ENCODE assay signal across 12 mouse cellular contexts in genomic region chr16:34924324-34924723, GRCm38 (mm10).
DNase-seq lines count a peak whose midpoint lies in the region; ATAC-seq and TF ChIP-seq lines count a peak whose summit lies in the region.
"Had no signal": no experiment of that assay in that cellular context is flagged by ENCODE, and none has a peak within 500 bp of the region (broad histone marks: within the 10 kb centered on the region; RNA-seq: fewer than 3 reads in every experiment).

No protein-coding gene starts in this region.

- peaks cover 73% of the 10 kb centered on the region for H3K4me1 ChIP-seq in heart, embryonic 10.5 days
- H3K4me1 ChIP-seq in kidney, embryonic 15.5 days, result peaks cover 81% of the 10 kb centered on the region
- no peaks in the 10 kb centered on the region for H3K4me1 ChIP-seq in spleen, adult 2 months (ENCODE audit: control insufficient read depth, insufficient read depth, insufficient read length)
- H3K4me1 ChIP-seq in hindbrain, postnatal 0 days (ENCODE audit: insufficient read depth, low read length), result no peaks in the 10 kb centered on the region; the same call in 1 of the 2 replicates

- TF ChIP-seq POLR2A in spleen, adult 2 months (IDR thresholded peaks at IDR 0.05; ENCODE audit: low read depth, low read length), result no peak

- 73% methylated on average over 5 of the region's 5 CpGs for WGBS in heart, embryonic 10.5 days
- WGBS in kidney, embryonic 15.5 days, result 74% methylated on average over 5 of the region's 5 CpGs
- 86% methylated on average over 5 of the region's 5 CpGs for WGBS in spleen, adult 2 months
- 77% methylated on average over 5 of the region's 5 CpGs for WGBS in hindbrain, postnatal 0 days

- H3K36me3 ChIP-seq in heart, embryonic 10.5 days, result no peaks in the 10 kb centered on the region
- no peaks in the 10 kb centered on the region for H3K36me3 ChIP-seq in kidney, embryonic 15.5 days
- no peaks in the 10 kb centered on the region for H3K36me3 ChIP-seq in spleen, adult 2 months (ENCODE audit: control insufficient read depth, insufficient read depth, low read length)
- no peaks in the 10 kb centered on the region for H3K36me3 ChIP-seq in hindbrain, postnatal 0 days (ENCODE audit: insufficient read depth, low read length)
- H3K36me3 ChIP-seq: hindbrain, embryonic 13.5 days had no signal

- peaks cover 91% of the 10 kb centered on the region for H3K27me3 ChIP-seq in heart, embryonic 10.5 days (ENCODE audit: insufficient read depth, poor library complexity, severe bottlenecking)
- no peaks in the 10 kb centered on the region for H3K27me3 ChIP-seq in kidney, embryonic 15.5 days
- no peaks in the 10 kb centered on the region for H3K27me3 ChIP-seq in spleen, adult 2 months (ENCODE audit: control insufficient read depth, insufficient read depth, low read length)
- no peaks in the 10 kb centered on the region for H3K27me3 ChIP-seq in hindbrain, postnatal 0 days (ENCODE audit: insufficient read depth, low read length)

- H3K4me3 ChIP-seq in heart, embryonic 10.5 days, result no peak overlapping the region
- H3K4me3 ChIP-seq in kidney, embryonic 15.5 days (replicated peaks), result peak overlapping the region; percentile 38
- H3K4me3 ChIP-seq in spleen, adult 2 months (ENCODE audit: extremely low read depth, insufficient read depth, insufficient read length), result no peak overlapping the region
- H3K4me3 ChIP-seq in hindbrain, postnatal 0 days (ENCODE audit: low read length), result no peak overlapping the region
- H3K4me3 ChIP-seq: hindbrain, embryonic 13.5 days had no signal

- no peak for DNase-seq in heart, embryonic 10.5 days (ENCODE audit: low spot score)
- no peak for DNase-seq in heart, postnatal 14 days
- DNase-seq in kidney, postnatal 10 days, result no peak
- no peak for DNase-seq in spleen, adult 2 months (ENCODE audit: low read depth in 1 of 2, low spot score in 2 of 2)
- no peak for DNase-seq in spleen, postnatal 10 days (ENCODE audit: low spot score in 2 of 2)
- no peak for DNase-seq in urinary bladder, postnatal 25 days (ENCODE audit: low spot score)
- no peak for DNase-seq in hindbrain, postnatal 0 days (ENCODE audit: low spot score)
- DNase-seq: midbrain, embryonic 14.5 days; thymus, adult 2 months had no signal

- intact Hi-C loops in heart, postnatal 14 days (cut with DNase I), result no loop called here

- H3K9me3 ChIP-seq in heart, embryonic 10.5 days, result no peaks in the 10 kb centered on the region
- H3K9me3 ChIP-seq in kidney, embryonic 15.5 days (replicated peaks), result no peaks in the 10 kb centered on the region
- no peaks in the 10 kb centered on the region for H3K9me3 ChIP-seq in hindbrain, postnatal 0 days (ENCODE audit: low read length)
- H3K9me3 ChIP-seq: hindbrain, embryonic 13.5 days had no signal

- TF ChIP-seq CTCF in spleen, adult 2 months (IDR thresholded peaks at IDR 0.05; ENCODE audit: extremely low read depth, insufficient read depth, insufficient read length, insufficient replicate concordance), result no peak
- no peak for TF ChIP-seq CTCF in hindbrain, postnatal 0 days (IDR thresholded peaks at IDR 0.05; ENCODE audit: low read depth)

- peak overlapping the region; percentile 48; the same call in 1 of the 2 replicates for H3K27ac ChIP-seq in heart, embryonic 10.5 days
- peak overlapping the region; percentile 85 for H3K27ac ChIP-seq in kidney, embryonic 15.5 days
- H3K27ac ChIP-seq in spleen, adult 2 months (ENCODE audit: insufficient read depth, low read length), result peak overlapping the region; percentile 25; the same call in 1 of the 2 replicates
- H3K27ac ChIP-seq in hindbrain, postnatal 0 days, result no peak overlapping the region
- H3K27ac ChIP-seq: hindbrain, embryonic 13.5 days had no signal

- ATAC-seq in kidney, embryonic 15.5 days (replicated peaks; ENCODE audit: low FRiP score), result no peak
- no peak for ATAC-seq in hindbrain, postnatal 0 days

- H3K9ac ChIP-seq in kidney, embryonic 15.5 days, result 0 out of 2 replicates have a peak overlapping the region, but pooled peaks have one; percentile 24
- no peak overlapping the region for H3K9ac ChIP-seq in hindbrain, postnatal 0 days (replicated peaks; ENCODE audit: low read length)
- H3K9ac ChIP-seq: hindbrain, embryonic 13.5 days had no signal

- H3K4me2 ChIP-seq in kidney, embryonic 15.5 days, result peak overlapping the region; percentile 54
- no peak overlapping the region for H3K4me2 ChIP-seq in hindbrain, postnatal 0 days (ENCODE audit: low read depth, low read length)
- H3K4me2 ChIP-seq: hindbrain, embryonic 13.5 days; liver, embryonic 11.5 days had no signal
